Mouse (Mus musculus) thymus, adult 2 months (tissue): ENCODE measurements around the gene Usp45.

Experiments
- CTCF ChIP-seq: fragments of 200-500 bp; IDR thresholded peaks from 2 replicates; pipeline ENCODE4 v1.5.1; 2012; ENCODE audit warnings: mild to moderate bottlenecking, control low read depth, low read length, moderate library complexity, borderline replicate concordance; ENCODE audit not compliant: control insufficient read depth, poor library complexity, insufficient read depth; ENCODE audit errors: extremely low read depth
- POLR2A ChIP-seq: fragments of 200-500 bp; IDR thresholded peaks from 2 replicates; pipeline ENCODE4 v1.6.1; 2012; ENCODE audit warnings: mild to moderate bottlenecking, low read length, control low read depth, moderate library complexity; ENCODE audit not compliant: control insufficient read depth, poor library complexity, insufficient read depth; ENCODE audit errors: extremely low read depth

- TF ChIP-seq CTCF = no peak
- TF ChIP-seq POLR2A = no peak
Observed at GRCm38 (mm10) chr4:21763827-21764226, 3.1 kb upstream of the Usp45 start.
